Comparison of ENCODE assay signal across 13 mouse cellular contexts in the genomic region with DNA sequence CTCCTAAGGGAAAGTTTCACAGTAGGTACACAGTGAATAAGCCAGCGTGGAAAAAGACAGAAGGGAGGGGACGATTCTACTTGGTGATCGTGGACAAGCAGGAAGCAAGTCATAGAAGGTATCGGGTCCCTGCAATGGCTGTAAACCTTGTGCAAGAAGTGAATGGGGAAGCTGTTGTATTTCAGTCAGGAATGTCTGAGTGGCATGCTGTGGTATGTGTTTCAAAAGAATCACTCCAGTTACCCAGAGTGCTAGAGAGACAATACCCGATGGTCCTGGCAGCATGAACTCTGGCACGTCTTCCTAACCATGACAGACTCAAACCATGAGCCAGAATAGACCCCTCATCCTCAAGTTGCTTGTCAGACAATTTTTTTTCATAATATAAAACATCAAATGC.
"Had no signal": no experiment of that assay in that cellular context is flagged by ENCODE, and none has a peak within 500 bp of the region (broad histone marks: within the 10 kb centered on the region; RNA-seq: fewer than 3 reads in every experiment).

No protein-coding gene starts in this region.

- H3K27me3 ChIP-seq: kidney, embryonic 15.5 days; limb, embryonic 12.5 days; liver, embryonic 13.5 days had no signal

- H3K4me1 ChIP-seq: kidney, embryonic 15.5 days; limb, embryonic 12.5 days; liver, embryonic 13.5 days; megakaryocyte, embryonic 14.5 days had no signal

- H3K36me3 ChIP-seq: kidney, embryonic 15.5 days; limb, embryonic 12.5 days; liver, embryonic 13.5 days had no signal

- H3K27ac ChIP-seq: kidney, embryonic 15.5 days; limb, embryonic 12.5 days; liver, embryonic 13.5 days had no signal

- H3K9me3 ChIP-seq: kidney, embryonic 15.5 days; limb, embryonic 12.5 days; liver, embryonic 13.5 days; megakaryocyte, embryonic 14.5 days had no signal

- ATAC-seq: liver, postnatal 0 days; midbrain, embryonic 16.5 days had no signal

- H3K4me2 ChIP-seq: kidney, embryonic 15.5 days; limb, embryonic 12.5 days; liver, embryonic 13.5 days; midbrain, embryonic 11.5 days had no signal

- H3K4me3 ChIP-seq: kidney, embryonic 15.5 days; limb, embryonic 12.5 days; liver, embryonic 13.5 days; megakaryocyte, embryonic 14.5 days had no signal

- DNase-seq: kidney, adult 18-20 months; kidney, postnatal 25 days; liver; liver, embryonic 13.5 days; liver, postnatal 0 days; right cerebral cortex, adult 18-20 months; right cerebral cortex, postnatal 25 days; thymus, postnatal 36 days had no signal

- H3K9ac ChIP-seq: kidney, embryonic 15.5 days; limb, embryonic 12.5 days; liver, embryonic 13.5 days; liver, postnatal 0 days had no signal
